Mouse (Mus musculus): ENCODE measurements around the gene Olfr480. TPM values are rescaled to one million over a fixed set of nuclear protein-coding genes. Genes with fewer than 3 reads are reported as not detected.

Gene Olfr480
- polyA plus RNA-seq (2014; fragmentation: Nextera tagmentation; extraction: Ambion mirVana) = not detected in 2 replicates

DNA sequence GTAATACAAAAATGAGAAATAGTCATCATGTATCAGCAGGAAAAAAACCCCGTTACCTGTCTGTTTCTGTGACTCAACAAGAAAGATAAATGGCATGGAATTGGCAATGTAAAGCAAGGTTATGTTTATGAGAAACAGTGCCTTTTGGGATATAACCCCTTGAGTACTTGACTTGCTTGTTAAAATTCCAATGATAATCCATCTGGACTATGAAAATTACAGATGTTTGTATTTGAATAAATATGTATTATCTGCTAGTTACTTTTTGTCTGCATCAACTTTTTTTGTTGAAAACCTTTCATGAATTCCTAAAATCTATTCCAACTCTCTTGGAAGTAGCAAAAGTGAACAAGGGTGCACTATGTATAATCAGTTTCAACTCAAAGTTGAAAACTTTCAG, at the start of gene Olfr480:
Gene Olfr480, minus strand, starts transcription at position 101 of the 400 bp plus-strand sequence.
- H3K36me3 ChIP-seq (ENCODE audit: control insufficient read depth, insufficient read depth, low read length) = no peaks in the 10 kb centered on the region
- DNase-seq (ENCODE audit: low spot score) = no peak
- H3K4me1 ChIP-seq (replicated peaks; ENCODE audit: control insufficient read depth, insufficient read depth, low read length) = no peaks in the 10 kb centered on the region
- H3K4me3 ChIP-seq (ENCODE audit: low read depth, low read length) = no peak within 1 kb of the TSS
- no peak within 1 kb of the TSS for H3K27ac ChIP-seq (ENCODE audit: low read depth, low read length)
- H3K4me2 ChIP-seq (ENCODE audit: low read depth, low read length, severe bottlenecking) = no peak within 1 kb of the TSS
- no peak within 1 kb of the TSS for H3K9ac ChIP-seq (ENCODE audit: low read length)
- H3K9me3 ChIP-seq (ENCODE audit: control insufficient read depth, low read length) = no peaks in the 10 kb centered on the region; the same call in 1 of the 2 replicates
- WGBS = 89% methylated on average over 1 of the region's 1 CpGs
- no peaks in the 10 kb centered on the region for H3K27me3 ChIP-seq (ENCODE audit: control insufficient read depth, insufficient read depth, low read length)
- ATAC-seq (replicated peaks; ENCODE audit: low FRiP score) = no peak

DNA sequence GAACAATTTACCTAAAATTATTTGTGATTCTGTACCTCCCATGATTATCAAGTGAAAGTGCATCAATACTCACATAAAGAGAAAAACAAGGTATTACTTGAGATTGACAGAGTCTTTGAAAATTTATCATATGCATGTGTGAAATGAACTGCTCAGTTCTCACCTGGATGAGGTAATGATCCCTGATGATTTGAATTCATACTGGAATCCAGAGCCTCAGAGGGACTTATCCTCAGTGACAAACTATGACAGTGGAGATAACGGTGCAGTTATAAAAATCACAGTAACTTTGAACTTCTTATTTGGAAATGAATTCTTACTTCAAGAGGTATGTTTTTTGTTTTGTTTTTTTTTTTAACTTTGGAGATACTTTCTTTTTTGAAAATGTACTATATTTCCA, 33.4 kb upstream of the Olfr480 start, which contains the start of gene Olfr483:
Gene Olfr483, plus strand, starts transcription at position 301 of the 400 bp plus-strand sequence.
- Histone ChIP-seq H3K27ac (ENCODE audit: low read depth, low read length) (no peak within 1 kb of the TSS), H3K4me3 (ENCODE audit: low read depth, low read length) (no peak within 1 kb of the TSS), H3K9ac (ENCODE audit: low read length) (no peak within 1 kb of the TSS), H3K4me2 (ENCODE audit: low read depth, low read length, severe bottlenecking) (no peak within 1 kb of the TSS), H3K27me3 (ENCODE audit: control insufficient read depth, insufficient read depth, low read length) (no peaks in the 10 kb centered on the region), H3K9me3 (ENCODE audit: control insufficient read depth, low read length) (no peaks in the 10 kb centered on the region), H3K36me3 (ENCODE audit: control insufficient read depth, insufficient read depth, low read length) (no peaks in the 10 kb centered on the region), H3K4me1 (replicated peaks; ENCODE audit: control insufficient read depth, insufficient read depth, low read length) (no peaks in the 10 kb centered on the region)
- ATAC-seq (replicated peaks; ENCODE audit: low FRiP score) (no peak), DNase-seq (ENCODE audit: low spot score) (no peak)
- 84% methylated on average over 1 of the region's 1 CpGs for WGBS

DNA sequence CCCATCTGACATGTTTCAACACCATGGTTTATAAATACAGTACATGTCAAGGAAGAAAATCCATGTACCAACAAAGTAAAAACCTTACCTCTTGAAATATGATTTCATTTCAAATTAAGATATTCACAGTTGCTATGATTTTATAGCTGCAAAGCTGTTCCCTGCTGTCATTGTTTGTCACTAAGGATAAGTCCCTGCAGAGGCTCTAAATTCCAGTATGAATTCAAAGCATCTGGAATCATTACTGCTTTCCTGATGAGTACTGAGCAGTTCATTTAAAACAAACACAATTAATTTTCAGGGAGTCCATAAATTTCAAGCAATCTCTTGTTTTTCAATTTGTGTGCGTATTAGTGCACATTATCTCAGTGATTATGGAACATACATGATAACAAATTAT, 30.3 kb upstream of the Olfr480 start, which contains the start of gene Olfr482:
Gene Olfr482, minus strand, starts transcription at position 101 of the 400 bp plus-strand sequence.
- WGBS = 88% methylated on average over 1 of the region's 1 CpGs
- H3K4me3 ChIP-seq (ENCODE audit: low read depth, low read length) = no peak within 1 kb of the TSS
- DNase-seq (ENCODE audit: low spot score) = no peak
- no peaks in the 10 kb centered on the region for H3K27me3 ChIP-seq (ENCODE audit: control insufficient read depth, insufficient read depth, low read length)
- no peaks in the 10 kb centered on the region for H3K9me3 ChIP-seq (ENCODE audit: control insufficient read depth, low read length)
- H3K4me2 ChIP-seq (ENCODE audit: low read depth, low read length, severe bottlenecking) = no peak within 1 kb of the TSS
- no peaks in the 10 kb centered on the region for H3K4me1 ChIP-seq (replicated peaks; ENCODE audit: control insufficient read depth, insufficient read depth, low read length)
- no peak within 1 kb of the TSS for H3K27ac ChIP-seq (ENCODE audit: low read depth, low read length)
- no peak within 1 kb of the TSS for H3K9ac ChIP-seq (ENCODE audit: low read length)
- no peak for ATAC-seq (replicated peaks; ENCODE audit: low FRiP score)
- H3K36me3 ChIP-seq (ENCODE audit: control insufficient read depth, insufficient read depth, low read length) = no peaks in the 10 kb centered on the region

DNA sequence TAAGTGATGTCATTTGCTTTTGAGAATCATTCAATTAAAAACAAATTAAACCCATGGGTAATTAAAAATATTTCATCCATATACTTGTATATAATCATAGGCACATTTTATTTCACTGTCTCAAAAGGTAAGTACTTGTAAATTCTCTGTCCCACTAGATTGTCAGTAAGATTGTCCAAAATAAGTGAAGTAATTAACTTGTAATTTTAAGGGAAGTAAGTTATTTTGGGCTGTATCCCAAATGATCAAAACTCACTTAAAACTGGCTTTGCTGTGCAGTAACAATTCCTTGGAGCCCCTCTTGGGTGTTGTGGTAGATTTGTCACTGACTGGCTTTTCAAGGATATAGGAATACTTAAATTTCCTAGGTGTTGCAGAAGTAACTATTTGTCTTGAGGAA, 12.4 kb upstream of the Olfr480 start, which contains the start of gene Olfr481:
Gene Olfr481, plus strand, starts transcription at position 301 of the 400 bp plus-strand sequence.
- Histone ChIP-seq H3K27ac (ENCODE audit: low read depth, low read length) (no peak within 1 kb of the TSS), H3K36me3 (ENCODE audit: control insufficient read depth, insufficient read depth, low read length) (no peaks in the 10 kb centered on the region), H3K4me1 (replicated peaks; ENCODE audit: control insufficient read depth, insufficient read depth, low read length) (no peaks in the 10 kb centered on the region), H3K4me2 (ENCODE audit: low read depth, low read length, severe bottlenecking) (no peak within 1 kb of the TSS), H3K9me3 (ENCODE audit: control insufficient read depth, low read length) (no peaks in the 10 kb centered on the region), H3K9ac (ENCODE audit: low read length) (no peak within 1 kb of the TSS), H3K4me3 (ENCODE audit: low read depth, low read length) (no peak within 1 kb of the TSS), H3K27me3 (ENCODE audit: control insufficient read depth, insufficient read depth, low read length) (no peaks in the 10 kb centered on the region)
- ATAC-seq (replicated peaks; ENCODE audit: low FRiP score) (no peak), DNase-seq (ENCODE audit: low spot score) (no peak)

DNA sequence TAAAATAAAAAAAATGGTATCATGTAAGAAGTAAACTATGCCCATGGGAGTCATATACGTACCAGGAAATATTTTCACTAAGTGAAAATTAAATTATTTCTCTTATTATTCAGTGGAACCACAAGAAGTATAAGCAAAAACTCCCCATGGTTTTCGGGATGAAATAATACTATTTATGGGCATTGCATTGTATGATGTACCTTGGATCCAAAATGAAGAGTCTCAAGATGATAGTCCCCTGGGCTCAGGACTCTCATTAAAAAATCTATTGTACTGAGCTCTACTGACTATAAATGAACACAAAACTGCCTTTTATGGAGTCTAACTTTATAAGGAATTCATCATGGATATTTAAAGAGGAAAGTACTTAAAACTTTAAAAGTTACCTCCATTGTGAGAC, 16.8 kb downstream of the Olfr480 start, which contains the start of gene Olfr479:
Gene Olfr479, plus strand, starts transcription at position 301 of the 400 bp plus-strand sequence.
- no peak within 1 kb of the TSS for H3K9ac ChIP-seq (ENCODE audit: low read length)
- H3K36me3 ChIP-seq (ENCODE audit: control insufficient read depth, insufficient read depth, low read length) = no peaks in the 10 kb centered on the region
- no peak within 1 kb of the TSS for H3K27ac ChIP-seq (ENCODE audit: low read depth, low read length)
- H3K27me3 ChIP-seq (ENCODE audit: control insufficient read depth, insufficient read depth, low read length) = no peaks in the 10 kb centered on the region
- no peaks in the 10 kb centered on the region for H3K9me3 ChIP-seq (ENCODE audit: control insufficient read depth, low read length)
- 90% methylated on average over 2 of the region's 2 CpGs for WGBS
- H3K4me1 ChIP-seq (replicated peaks; ENCODE audit: control insufficient read depth, insufficient read depth, low read length) = no peaks in the 10 kb centered on the region
- ATAC-seq (replicated peaks; ENCODE audit: low FRiP score) = no peak
- DNase-seq (ENCODE audit: low spot score) = no peak
- no peak within 1 kb of the TSS for H3K4me2 ChIP-seq (ENCODE audit: low read depth, low read length, severe bottlenecking)
- H3K4me3 ChIP-seq (ENCODE audit: low read depth, low read length) = no peak within 1 kb of the TSS

DNA sequence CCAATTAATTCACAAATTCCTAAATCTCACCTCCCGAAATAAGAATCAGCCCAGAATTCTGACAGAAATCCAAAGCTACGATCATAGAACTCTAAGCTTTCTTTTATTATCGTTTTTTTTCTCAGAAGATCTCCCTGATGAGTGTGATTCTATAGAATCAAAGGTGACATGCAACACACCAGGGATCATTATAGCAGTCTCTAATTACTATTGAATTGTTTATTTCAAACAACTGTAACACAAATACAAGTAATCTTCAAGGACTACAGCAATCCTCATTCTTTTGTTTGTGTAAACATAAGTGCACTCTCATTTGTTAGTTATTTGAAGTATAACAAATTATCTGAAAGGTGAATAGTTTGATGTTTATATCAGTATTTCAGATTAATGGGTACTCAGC, 33.3 kb downstream of the Olfr480 start, which contains the start of gene Olfr478:
Gene Olfr478, minus strand, starts transcription at position 101 of the 400 bp plus-strand sequence.
- 86% methylated on average over 3 of the region's 3 CpGs for WGBS
- Histone ChIP-seq H3K27me3 (ENCODE audit: control insufficient read depth, insufficient read depth, low read length) (no peaks in the 10 kb centered on the region), H3K4me2 (ENCODE audit: low read depth, low read length, severe bottlenecking) (no peak within 1 kb of the TSS), H3K4me3 (ENCODE audit: low read depth, low read length) (no peak within 1 kb of the TSS), H3K9me3 (ENCODE audit: control insufficient read depth, low read length) (no peaks in the 10 kb centered on the region), H3K9ac (ENCODE audit: low read length) (no peak within 1 kb of the TSS), H3K4me1 (replicated peaks; ENCODE audit: control insufficient read depth, insufficient read depth, low read length) (no peaks in the 10 kb centered on the region), H3K36me3 (ENCODE audit: control insufficient read depth, insufficient read depth, low read length) (no peaks in the 10 kb centered on the region), H3K27ac (ENCODE audit: low read depth, low read length) (no peak within 1 kb of the TSS)
- DNase-seq (ENCODE audit: low spot score) = no peak
- no peak for ATAC-seq (replicated peaks; ENCODE audit: low FRiP score)

Other genes starting within 250 kb of the Olfr480 start
- gene Olfr469, start 241.8 kb downstream of the Olfr480 start, polyA plus RNA-seq (2014; fragmentation: Nextera tagmentation; extraction: Ambion mirVana) = not detected in 2 replicates
- not detected in 2 replicates for gene Olfr470, start 219.9 kb downstream of the Olfr480 start, polyA plus RNA-seq (2014; fragmentation: Nextera tagmentation; extraction: Ambion mirVana)
- not detected in 2 replicates for gene Olfr472, start 169.4 kb downstream of the Olfr480 start, polyA plus RNA-seq (2014; fragmentation: Nextera tagmentation; extraction: Ambion mirVana)
- gene Olfr473, start 136.9 kb downstream of the Olfr480 start, polyA plus RNA-seq (2014; fragmentation: Nextera tagmentation; extraction: Ambion mirVana) = not detected in 2 replicates
- gene Olfr474, start 112.7 kb downstream of the Olfr480 start, polyA plus RNA-seq (2014; fragmentation: Nextera tagmentation; extraction: Ambion mirVana) = not detected in 2 replicates
- gene Olfr476, start 102.5 kb downstream of the Olfr480 start, polyA plus RNA-seq (2014; fragmentation: Nextera tagmentation; extraction: Ambion mirVana) = not detected in 2 replicates
- not detected in 2 replicates for gene Olfr477, start 80.7 kb downstream of the Olfr480 start, polyA plus RNA-seq (2014; fragmentation: Nextera tagmentation; extraction: Ambion mirVana)
- gene Olfr478, start 33.4 kb downstream of the Olfr480 start, polyA plus RNA-seq (2014; fragmentation: Nextera tagmentation; extraction: Ambion mirVana) = not detected in 2 replicates
- gene Olfr479, start 16.7 kb downstream of the Olfr480 start, polyA plus RNA-seq (2014; fragmentation: Nextera tagmentation; extraction: Ambion mirVana) = not detected in 2 replicates
- not detected in 2 replicates for gene Olfr481, start 12.5 kb upstream of the Olfr480 start, polyA plus RNA-seq (2014; fragmentation: Nextera tagmentation; extraction: Ambion mirVana)
- not detected in 2 replicates for gene Olfr482, start 30.2 kb upstream of the Olfr480 start, polyA plus RNA-seq (2014; fragmentation: Nextera tagmentation; extraction: Ambion mirVana)
- not detected in 2 replicates for gene Olfr483, start 33.5 kb upstream of the Olfr480 start, polyA plus RNA-seq (2014; fragmentation: Nextera tagmentation; extraction: Ambion mirVana)
- gene Olfr484, start 60.1 kb upstream of the Olfr480 start, polyA plus RNA-seq (2014; fragmentation: Nextera tagmentation; extraction: Ambion mirVana) = not detected in 2 replicates
- not detected in 2 replicates for gene Olfr485, start 92.5 kb upstream of the Olfr480 start, polyA plus RNA-seq (2014; fragmentation: Nextera tagmentation; extraction: Ambion mirVana)
- not detected in 2 replicates for gene Olfr486, start 105.4 kb upstream of the Olfr480 start, polyA plus RNA-seq (2014; fragmentation: Nextera tagmentation; extraction: Ambion mirVana)
- not detected in 2 replicates for gene Olfr487, start 147.3 kb upstream of the Olfr480 start, polyA plus RNA-seq (2014; fragmentation: Nextera tagmentation; extraction: Ambion mirVana)
- not detected in 2 replicates for gene Olfr488, start 191.0 kb upstream of the Olfr480 start, polyA plus RNA-seq (2014; fragmentation: Nextera tagmentation; extraction: Ambion mirVana)
- not detected in 2 replicates for gene Olfr490, start 221.6 kb upstream of the Olfr480 start, polyA plus RNA-seq (2014; fragmentation: Nextera tagmentation; extraction: Ambion mirVana)
- gene Olfr491, start 246.1 kb upstream of the Olfr480 start, polyA plus RNA-seq (2014; fragmentation: Nextera tagmentation; extraction: Ambion mirVana) = not detected in 2 replicates